Mouse (Mus musculus): Measurements from ENCODE around the gene Dennd1a.

DNA sequence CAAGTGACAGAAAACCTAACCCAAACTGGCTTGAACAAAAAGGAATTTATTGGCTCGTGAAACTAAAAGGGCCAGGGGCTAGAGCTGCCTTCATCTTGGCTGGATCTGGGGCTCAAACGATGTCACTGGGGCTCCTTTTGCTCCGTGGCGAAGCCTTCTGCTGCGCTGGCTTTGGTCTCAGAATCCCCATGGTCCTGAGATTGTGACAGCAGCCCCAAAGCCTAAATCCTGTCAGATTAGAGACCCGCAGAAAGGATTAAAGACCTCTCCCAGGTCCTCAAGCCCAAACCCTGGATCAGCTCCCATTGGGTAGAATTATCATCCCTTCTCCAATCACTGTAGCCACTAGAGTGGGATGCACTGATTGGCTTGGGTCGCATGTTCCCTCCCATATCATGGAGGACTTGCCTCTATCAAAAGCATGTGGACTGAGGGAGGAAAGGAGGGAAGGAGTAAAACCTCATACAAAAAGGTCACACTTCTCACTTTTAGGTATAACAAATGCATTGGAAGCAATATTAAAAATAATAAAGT, 46.5 kb upstream of the Dennd1a start:
- no peak for TF ChIP-seq CTCF (IDR thresholded peaks at IDR 0.05; ENCODE audit: control insufficient read depth, insufficient read depth, insufficient replicate concordance, low read depth, low read length)
- no peak for TF ChIP-seq POLR2A (IDR thresholded peaks at IDR 0.05; ENCODE audit: control insufficient read depth, low read depth, low read length)
